Mouse (Mus musculus): ENCODE measurements around the gene Gpr61.

Gene Gpr61

GRCm38 (mm10) chr3:108154656-108155055 lies at the start of gene Gpr61:
TSS of gene Gpr61 (minus strand) at chr3:108154882.
- CTCF ChIA-PET = no interaction called here

GRCm38 (mm10) chr3:108204470-108204869 lies 49.8 kb upstream of the Gpr61 start:
- CTCF ChIA-PET = interaction anchor here (0.8 to 1.8 kb wide), 2 partner anchors 39 to 46 kb away, joined by 3 to 7 read pairs; no protein-coding TSS in a partner anchor

GRCm38 (mm10) chr3:108203621-108204325 lies 49.1 kb upstream of the Gpr61 start:
- CTCF ChIA-PET = interaction anchor here (0.8 to 1.8 kb wide), 2 partner anchors 39 to 45 kb away, joined by 3 to 7 read pairs; no protein-coding TSS in a partner anchor

- CTCF ChIA-PET = interaction anchor here (0.5 kb wide), 1 partner anchor 202 kb away, joined by 3 read pairs; no protein-coding TSS in a partner anchor
These were observed 48.5 kb upstream of the Gpr61 start for GRCm38 (mm10) chr3:108203212-108203611.

- CTCF ChIA-PET = interaction anchor here (2.6 kb wide), 1 partner anchor 8 kb away, joined by 32 read pairs; the partner anchor contains the start of gene Atxn7l2
These were observed 47.8 kb upstream of the Gpr61 start for GRCm38 (mm10) chr3:108202506-108202905.

- CTCF ChIA-PET = interaction anchor here (0.6 to 2.6 kb wide), 2 partner anchors 10 to 22 kb away, joined by 3 to 32 read pairs; partner anchors contain the start of gene Atxn7l2
These were observed 45.9 kb upstream of the Gpr61 start, which contains the start of gene Cyb561d1 for GRCm38 (mm10) chr3:108200329-108201323. TSS of gene Cyb561d1 (minus strand) at chr3:108201212.

GRCm38 (mm10) chr3:108199231-108199630 lies 44.5 kb upstream of the Gpr61 start:
- CTCF ChIA-PET = no interaction called here

GRCm38 (mm10) chr3:108197066-108197497 lies 42.4 kb upstream of the Gpr61 start:
- CTCF ChIA-PET = no interaction called here

- CTCF ChIA-PET = interaction anchor here (0.7 kb wide), 1 partner anchor 12 kb away, joined by 3 read pairs; no protein-coding TSS in a partner anchor
These were observed 41.4 kb upstream of the Gpr61 start for GRCm38 (mm10) chr3:108195941-108196590.

- CTCF ChIA-PET = interaction anchor here (0.6 kb wide), 1 partner anchor 28 kb away, joined by 3 read pairs; no protein-coding TSS in a partner anchor
These were observed 40.6 kb upstream of the Gpr61 start for GRCm38 (mm10) chr3:108195287-108195686.

GRCm38 (mm10) chr3:108193686-108194085 lies 39.0 kb upstream of the Gpr61 start:
- CTCF ChIA-PET = no interaction called here

GRCm38 (mm10) chr3:108189897-108190296 lies 35.2 kb upstream of the Gpr61 start:
- CTCF ChIA-PET = no interaction called here

GRCm38 (mm10) chr3:108188716-108189490 lies 34.2 kb upstream of the Gpr61 start:
- CTCF ChIA-PET = no interaction called here

GRCm38 (mm10) chr3:108187111-108187795 lies 32.6 kb upstream of the Gpr61 start:
- CTCF ChIA-PET = interaction anchor here (1.0 kb wide), 1 partner anchor 22 kb away, joined by 5 read pairs; no protein-coding TSS in a partner anchor

GRCm38 (mm10) chr3:108186098-108187047 lies 31.7 kb upstream of the Gpr61 start, which contains the start of gene Amigo1:
TSS of gene Amigo1 (plus strand) at chr3:108186335.
- CTCF ChIA-PET = interaction anchor here (1.0 kb wide), 1 partner anchor 21 kb away, joined by 5 read pairs; no protein-coding TSS in a partner anchor

- CTCF ChIA-PET = interaction anchor here (0.7 kb wide), 1 partner anchor 201 kb away, joined by 3 read pairs; no protein-coding TSS in a partner anchor
These were observed 30.9 kb upstream of the Gpr61 start for GRCm38 (mm10) chr3:108185460-108186097.

GRCm38 (mm10) chr3:108184742-108185141 lies 30.1 kb upstream of the Gpr61 start:
- CTCF ChIA-PET = interaction anchor here (0.6 to 0.7 kb wide), 2 partner anchors 126 to 202 kb away, joined by 3 read pairs; no protein-coding TSS in a partner anchor

GRCm38 (mm10) chr3:108180514-108180913 lies 25.8 kb upstream of the Gpr61 start:
- CTCF ChIA-PET = no interaction called here

Measured in spleen, embryonic (tissue).